Mouse (Mus musculus) heart, embryonic 13.5 days (tissue): ENCODE data around the gene Uts2b. TPM values are rescaled to one million over a fixed set of nuclear protein-coding genes. Genes with fewer than 3 reads are reported as not detected.

Experiments
- polyA plus RNA-seq: library from polyadenylated mRNA; unstranded; fragments of >200 nt; fragmentation: Nextera tagmentation; extraction: Ambion mirVana; gene quantifications from 2 replicates; pipeline ENCODE4 v1.2.1, GENCODE M21; 2015

Gene Uts2b
- polyA plus RNA-seq, 1 experiment from 2014 or later = 12.3 TPM

Other genes with a start within 250 kb of the Uts2b start
- not detected in 2 replicates for gene Ostn, start 62.8 kb downstream of the Uts2b start, polyA plus RNA-seq
- gene Ccdc50, start 18.6 kb upstream of the Uts2b start, polyA plus RNA-seq = 30.5 and 32.5 TPM in 2 replicates